Mouse (Mus musculus) left cerebral cortex, postnatal 4 days (tissue): Measurements from ENCODE around the gene Slc5a3. TPM values are rescaled to one million over a fixed set of nuclear protein-coding genes. Genes with fewer than 3 reads are reported as not detected.

ENCODE experiments used
- DNase-seq: peaks from one replicate; pipeline ENCODE4 v3.0.0-alpha.2; 2022
- intact Hi-C: fragments of 180-260 bp; cut with DNase I; formaldehyde crosslinking; loops from one replicate; pipeline ENCODE4 v1.15.1; 2025
- total RNA-seq, 2 experiments: library from RNA; stranded (reverse); gene quantifications; 2 replicates each; pipeline ENCODE4 v1.2.3; 2021

Slc5a3 gene
- total RNA-seq, 2 experiments from 2014 or later = 20.8 to 23.3 TPM

DNA sequence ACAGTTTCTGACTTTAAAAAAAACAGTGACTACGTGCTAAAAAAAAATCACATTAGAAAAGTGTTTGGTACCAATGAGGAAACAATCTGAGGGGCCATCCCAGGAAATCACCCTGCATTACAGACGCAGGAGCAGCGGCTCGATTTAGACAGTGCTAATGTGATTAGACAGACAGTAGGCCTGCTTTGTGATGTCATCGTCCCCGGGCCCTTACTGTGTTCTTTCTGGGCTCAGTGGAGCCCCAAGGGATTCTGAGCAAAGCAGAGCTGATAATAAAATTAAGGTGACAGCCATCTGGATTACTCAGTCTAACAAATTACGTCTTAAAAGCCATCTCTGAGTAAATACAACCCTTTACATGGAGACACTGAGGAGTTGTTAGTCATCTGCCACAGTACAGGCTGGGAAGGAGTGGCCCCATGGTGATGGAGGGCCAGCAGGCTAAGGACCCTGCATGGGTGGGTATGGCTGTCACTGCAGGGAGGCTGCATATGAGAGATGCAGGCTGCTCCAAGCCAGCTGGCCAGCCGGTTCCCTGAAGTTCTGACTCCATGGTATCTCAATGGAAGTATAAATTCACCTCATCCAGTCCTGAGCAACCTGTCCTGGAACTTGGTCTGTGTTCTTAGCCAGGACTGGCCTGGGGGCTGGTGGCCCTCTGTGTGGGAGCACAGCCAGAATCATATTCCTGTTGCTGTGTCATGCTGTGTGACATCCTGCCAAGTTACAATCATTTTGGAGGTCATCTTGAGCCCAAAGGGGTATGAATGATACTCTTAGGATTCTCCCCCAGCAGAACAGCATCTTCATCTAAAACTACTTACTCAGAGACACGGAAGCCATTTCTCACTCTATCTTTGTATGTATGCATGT is 59.5 kb downstream of the Slc5a3 start:
- no peak for DNase-seq
- intact Hi-C loops = no loop called here

DNA sequence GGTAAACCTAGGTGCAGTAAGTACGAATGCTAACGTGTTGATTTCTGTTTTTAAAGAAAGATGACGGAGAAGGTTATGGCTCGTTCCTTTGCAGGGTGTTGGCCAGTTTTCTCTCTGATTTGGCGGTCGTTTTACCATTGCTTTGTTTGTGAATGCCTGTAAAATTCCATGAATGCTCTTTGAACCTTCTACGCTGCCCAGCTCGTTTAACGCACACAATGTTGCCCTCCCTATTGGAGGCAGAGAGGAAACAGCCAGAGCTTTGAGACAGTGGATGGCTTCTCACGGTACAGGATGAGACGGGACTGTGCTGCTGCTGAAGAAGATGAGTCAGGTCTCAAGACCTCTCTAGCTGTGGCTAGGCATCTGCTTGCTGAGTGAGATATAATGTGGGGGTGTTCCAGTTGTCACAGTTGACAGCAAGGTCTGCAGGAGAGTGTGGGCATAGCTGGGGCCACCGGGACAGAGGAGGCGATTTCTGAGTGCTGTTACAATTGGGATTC is 60.9 kb downstream of the Slc5a3 start:
- no peak for DNase-seq
- intact Hi-C loops = no loop called here

DNA sequence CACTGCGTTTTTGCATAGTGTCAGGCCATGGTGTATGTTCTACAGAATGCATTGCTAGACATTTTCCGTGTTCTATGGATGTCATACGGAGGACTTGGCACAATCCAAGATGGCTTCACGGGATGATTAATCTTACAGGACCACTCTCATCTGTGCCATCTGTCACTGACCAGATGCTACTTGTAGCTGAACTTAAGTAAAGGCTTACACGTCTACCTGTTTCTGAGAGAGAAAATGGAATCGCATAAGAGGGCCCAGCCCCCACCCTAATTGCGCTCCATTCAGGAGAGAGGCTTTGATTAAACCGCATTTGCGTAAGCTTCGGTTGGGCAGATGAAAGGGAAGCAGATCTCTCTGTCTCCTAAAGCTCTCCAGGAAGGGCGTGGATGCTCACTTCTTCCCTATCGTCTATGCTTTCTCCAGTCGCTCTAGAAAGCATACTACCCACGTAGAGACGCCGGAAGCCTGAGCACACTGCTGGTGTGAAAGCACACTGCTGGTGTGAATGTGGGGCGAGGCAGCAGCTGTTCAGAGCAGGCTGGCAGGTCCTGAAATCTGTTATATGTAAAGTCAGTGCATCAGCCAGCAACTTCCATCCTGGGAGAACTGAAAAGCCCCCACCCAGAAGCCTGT is 62.9 kb downstream of the Slc5a3 start:
- intact Hi-C loops = no loop called here
- DNase-seq = no peak

DNA sequence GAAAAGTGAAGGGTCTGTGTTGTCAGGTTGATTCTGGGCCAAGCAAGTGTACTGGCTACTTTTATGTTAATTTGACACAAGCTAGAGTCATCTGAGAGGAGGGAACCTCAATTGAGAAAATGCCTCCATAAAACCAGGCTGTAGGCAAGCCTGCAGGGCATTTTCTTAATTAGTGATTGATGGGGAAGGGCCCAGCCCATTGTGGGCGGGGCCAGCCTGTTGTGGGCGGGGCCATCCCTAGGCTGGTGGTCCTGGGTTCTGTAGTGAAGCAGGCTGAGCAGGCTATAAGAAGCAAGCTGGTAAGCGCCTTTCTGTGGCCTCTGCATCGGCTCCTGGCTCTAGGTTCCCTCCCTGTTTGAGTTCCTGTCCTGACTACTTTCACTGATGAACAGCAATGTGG is 69.1 kb downstream of the Slc5a3 start:
- intact Hi-C loops = no loop called here

DNA sequence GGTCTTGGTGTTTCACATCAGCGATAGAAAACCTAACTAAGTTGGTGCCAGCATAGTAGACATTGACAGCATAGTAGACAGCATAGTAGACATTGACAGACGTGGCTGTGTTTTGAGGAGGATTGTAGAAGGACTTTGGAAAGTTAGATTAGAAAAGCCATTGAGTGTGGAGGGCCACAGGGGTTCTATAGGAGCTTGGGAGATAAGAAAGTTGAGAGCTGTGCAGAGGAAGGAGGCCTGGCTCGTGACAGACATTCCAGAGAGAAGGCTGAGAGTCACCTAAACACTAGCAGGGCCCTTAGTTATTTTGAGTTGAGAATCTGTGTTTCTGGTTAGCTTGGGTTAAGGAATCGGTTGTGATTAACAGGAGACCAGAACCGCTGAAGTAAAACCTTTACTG is 69.5 kb downstream of the Slc5a3 start:
- DNase-seq = no peak
- intact Hi-C loops = no loop called here

More for the DNA sequence above, 69.1 kb downstream of the Slc5a3 start:
- no peak for DNase-seq

DNA sequence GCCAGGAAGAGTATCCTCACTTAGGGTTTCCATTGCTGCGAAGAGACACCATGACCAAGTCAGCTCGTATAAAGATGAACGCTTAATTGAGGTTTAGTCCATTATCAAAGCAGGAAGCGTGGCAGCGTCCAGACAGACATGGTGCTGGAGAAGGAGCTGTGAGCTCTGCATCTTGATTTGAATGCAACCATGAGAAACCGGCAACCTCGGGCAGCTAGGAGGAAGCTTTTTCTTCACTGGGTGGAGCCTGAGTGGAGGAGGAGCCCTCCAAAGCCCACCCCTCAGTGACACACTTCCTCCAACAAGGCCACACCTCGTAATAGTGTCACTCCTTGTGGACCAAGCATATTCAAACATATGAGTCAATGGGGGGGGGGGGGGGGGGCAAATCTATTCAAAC is 71.7 kb downstream of the Slc5a3 start:
- intact Hi-C loops = no loop called here
- no peak for DNase-seq

DNA sequence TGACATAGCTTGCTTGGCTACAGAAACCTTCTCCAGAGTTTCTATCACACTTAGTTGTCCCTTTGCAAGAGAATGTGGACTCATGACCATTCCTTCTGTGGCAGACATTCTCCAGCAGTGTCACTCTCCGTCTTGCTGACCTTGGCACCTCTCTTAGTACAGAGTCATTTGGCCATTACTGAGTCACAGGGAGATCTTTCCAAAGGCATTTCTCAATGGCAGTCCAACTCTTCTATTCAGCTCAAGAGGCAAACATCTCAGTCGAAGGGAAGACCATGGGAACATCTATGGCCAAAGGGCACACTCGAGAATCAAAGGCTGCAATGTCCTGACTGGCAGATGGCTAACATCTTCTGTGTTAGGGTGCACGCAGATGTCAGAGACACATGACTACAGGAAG is 74.4 kb downstream of the Slc5a3 start:
- DNase-seq = no peak
- intact Hi-C loops = no loop called here

DNA sequence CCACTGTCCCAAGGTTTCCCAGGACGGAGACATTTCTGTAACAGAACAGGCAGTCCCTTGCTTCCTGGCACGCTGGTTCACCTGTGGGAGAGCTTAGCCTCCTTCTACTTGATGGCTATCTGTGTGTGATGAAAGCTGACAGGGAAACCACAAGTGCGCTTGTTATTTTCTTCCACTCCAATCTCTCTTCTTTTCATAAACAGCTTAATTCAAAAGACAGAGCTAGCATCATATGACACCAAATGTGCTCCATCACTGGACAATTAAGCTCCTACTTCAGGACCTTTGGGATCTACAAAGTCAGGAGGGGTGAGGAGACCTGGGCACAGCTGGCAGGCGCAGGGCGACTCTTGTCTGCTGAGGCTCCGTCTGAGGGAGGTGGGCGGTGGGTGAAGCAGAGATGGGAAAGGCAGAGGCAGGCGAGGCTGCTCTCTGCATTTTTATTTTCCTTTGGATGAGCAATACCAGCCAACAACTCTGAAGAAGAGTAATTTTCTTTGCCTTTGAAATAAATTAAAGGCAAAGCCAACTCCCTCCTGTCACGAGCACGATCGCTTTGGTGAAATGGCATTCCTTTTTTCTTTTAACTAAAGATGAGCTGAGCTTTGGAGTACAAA is 76.1 kb downstream of the Slc5a3 start:
- intact Hi-C loops = no loop called here
- DNase-seq = no peak

DNA sequence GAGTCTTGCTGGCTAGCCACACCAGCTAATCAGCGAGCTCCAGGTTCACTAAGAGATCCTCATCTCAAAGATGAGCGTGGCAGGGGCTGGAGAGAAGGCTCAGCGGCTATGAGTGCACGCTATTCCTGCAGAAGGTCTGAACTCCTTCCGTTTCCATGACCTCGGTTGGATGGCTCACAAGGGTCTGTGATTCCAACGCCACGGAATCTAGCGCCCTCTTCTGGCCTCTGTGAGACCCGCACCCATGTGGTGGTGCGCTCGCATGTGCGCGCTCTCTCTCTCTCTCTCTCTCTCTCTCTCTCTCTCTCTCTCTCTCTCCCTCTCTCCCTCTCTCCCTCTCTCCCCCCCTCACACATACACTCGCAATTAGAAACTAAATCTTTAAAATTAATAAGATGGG is 78.2 kb downstream of the Slc5a3 start:
- DNase-seq = no peak
- intact Hi-C loops = no loop called here

Other genes with a start within 250 kb of the Slc5a3 start
- gene Mrps6, start 52 bp upstream of the Slc5a3 start, total RNA-seq = 10 to 100 TPM; 62.1 to 68.9 TPM
- gene Gm49711, start within 50 bp of the Slc5a3 start, total RNA-seq = under 1 TPM; 0.36 to 0.52 TPM
- gene Kcne2, start 234.1 kb downstream of the Slc5a3 start, total RNA-seq = not detected
- gene Smim11, start 243.0 kb downstream of the Slc5a3 start, total RNA-seq = 10 to 100 TPM; 13.4 to 16.3 TPM